Mouse (Mus musculus): Measurements from ENCODE around the gene C1ql2.

The C1ql2 gene

DNA sequence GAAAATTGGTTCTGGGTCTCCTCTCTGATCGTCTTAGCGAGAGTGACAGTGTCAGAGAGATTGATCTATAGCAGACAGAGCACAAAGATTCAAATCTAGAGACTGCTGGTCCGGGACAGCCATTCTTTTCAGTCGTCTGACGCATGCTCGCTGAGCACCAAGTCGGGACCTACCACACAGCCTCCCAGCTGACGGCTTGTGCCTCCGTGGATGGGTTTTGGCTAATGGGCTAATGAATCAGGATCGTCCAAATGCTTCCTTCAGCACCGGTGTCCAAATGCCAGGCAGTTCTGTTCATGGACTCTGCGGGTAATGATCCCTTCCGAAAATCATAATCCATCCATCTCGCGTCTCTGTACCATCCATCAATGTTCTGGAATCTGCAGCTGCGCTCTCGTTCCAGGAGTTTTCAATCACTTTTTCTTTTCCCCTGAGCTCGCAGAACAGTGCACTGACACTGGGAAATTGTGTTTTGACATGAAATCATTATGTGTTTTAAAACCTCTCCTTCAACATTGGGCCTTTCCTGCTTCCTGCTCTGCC, 44.7 kb downstream of the C1ql2 start:
- no peak for DNase-seq (ENCODE audit: low read depth, low spot score)

DNA sequence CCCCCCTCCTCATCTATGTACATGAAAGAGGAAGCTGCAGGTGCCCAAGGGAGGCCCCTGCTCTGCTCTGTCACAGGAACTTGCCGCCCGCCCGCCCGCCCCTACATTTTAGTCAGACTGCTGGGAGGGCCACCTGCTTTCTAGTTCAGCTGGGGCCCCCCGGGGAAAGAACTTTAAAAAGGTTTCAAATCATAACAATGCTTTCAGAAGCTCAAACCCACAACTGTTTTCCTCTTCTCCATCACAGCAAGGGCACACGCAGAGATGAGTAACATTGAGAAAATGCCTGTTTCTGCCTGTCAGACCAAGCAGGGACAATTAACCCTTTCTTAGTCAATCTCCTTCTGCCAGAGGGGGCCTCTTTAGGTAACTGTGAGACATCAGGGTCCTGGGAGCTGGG, 49.4 kb downstream of the C1ql2 start:
- DNase-seq (ENCODE audit: low read depth, low spot score), result no peak

DNA sequence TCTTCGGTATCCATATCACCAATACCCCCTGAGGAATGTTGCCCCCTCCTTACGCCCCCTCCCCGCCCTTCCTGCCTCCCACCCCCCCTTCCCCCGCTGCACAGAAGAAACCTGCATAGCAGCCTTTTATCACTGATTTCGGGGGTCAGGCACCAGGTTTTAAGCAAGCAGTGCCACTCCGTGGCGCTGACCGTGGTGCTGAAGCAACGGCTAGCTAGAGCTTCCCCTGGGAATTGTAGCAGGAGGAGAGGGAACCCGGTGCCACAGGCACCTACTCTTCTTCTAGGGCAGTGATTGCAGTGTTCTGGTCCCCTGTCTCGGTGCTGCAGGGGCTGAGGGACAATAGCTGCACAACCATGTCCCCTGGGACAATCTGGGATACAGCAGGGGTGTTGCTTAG, 50.0 kb downstream of the C1ql2 start:
- peak; percentile 70 for DNase-seq (ENCODE audit: low read depth, low spot score)

Measured in R1 (cell line).